Mouse (Mus musculus) midbrain, embryonic 14.5 days (tissue): ENCODE data around the gene Ppp4r1. TPM values are rescaled to one million over a fixed set of nuclear protein-coding genes. Genes with fewer than 3 reads are reported as not detected.

Experiments
- ATAC-seq: fragments of 200-750 bp; cut with Nextera tagmentation; 2 replicates; pipeline ENCODE4 v1.8.0; 2017; ENCODE audit warnings: moderate number of reproducible peaks, moderate library complexity; ENCODE audit not compliant: low FRiP score, low TSS enrichment
- DNase-seq: peaks from one replicate; pipeline ENCODE4 v3.0.0-alpha.2; 2015
- H3K27ac ChIP-seq: fragments of 300-500 bp; sonication (generic); replicated peaks from 2 replicates; pipeline ENCODE4 v1.5.1; 2014; ENCODE audit warnings: mild to moderate bottlenecking, low read depth, low read length, moderate library complexity
- H3K27me3 ChIP-seq: fragments of 300-500 bp; sonication (generic); 2 replicates; pipeline ENCODE4 v1.6.1; 2014; ENCODE audit warnings: low read length, control low read depth, mixed read lengths; ENCODE audit not compliant: control insufficient read depth, insufficient read depth
- H3K36me3 ChIP-seq: fragments of 300-500 bp; sonication (generic); 2 replicates; pipeline ENCODE4 v1.6.1; 2014; ENCODE audit warnings: low read length, control low read depth; ENCODE audit not compliant: control insufficient read depth, insufficient read depth
- H3K4me1 ChIP-seq: fragments of 300-500 bp; sonication (generic); 2 replicates; pipeline ENCODE4 v1.6.1; 2014; ENCODE audit warnings: mild to moderate bottlenecking, antibody characterized with exemption, low read length, control low read depth; ENCODE audit not compliant: control insufficient read depth, insufficient read depth
- H3K4me2 ChIP-seq: fragments of 300-500 bp; sonication (generic); 2 replicates; pipeline ENCODE4 v1.6.1; 2014; ENCODE audit warnings: mild to moderate bottlenecking, low read length, moderate library complexity
- H3K4me3 ChIP-seq: fragments of 300-500 bp; sonication (generic); replicated peaks from 2 replicates; pipeline ENCODE4 v1.5.1; 2014; ENCODE audit warnings: low read depth, low read length
- H3K9ac ChIP-seq: fragments of 300-500 bp; sonication (generic); replicated peaks from 2 replicates; pipeline ENCODE4 v1.6.1; 2014; ENCODE audit warnings: mild to moderate bottlenecking, low read length, moderate library complexity
- H3K9me3 ChIP-seq: fragments of 300-500 bp; sonication (generic); 2 replicates; pipeline ENCODE4 v1.6.1; 2016; ENCODE audit warnings: low read length, control low read depth, mixed read lengths; ENCODE audit not compliant: control insufficient read depth
- WGBS: fragments of 180-500 bp; shearing (Covaris S2); extraction: QIAGEN DNeasy Blood & Tissue Kit; methylation state at CpG from one replicate; pipeline ENCODE4 v1.1.7; 2014; 5-methylcytosine and 5-hydroxymethylcytosine counted together
- polyA plus RNA-seq: library from polyadenylated mRNA; unstranded; fragments of >200 nt; fragmentation: Nextera tagmentation; extraction: Ambion mirVana; gene quantifications from 2 replicates; pipeline ENCODE4 v1.2.1, GENCODE M21; 2014

The Ppp4r1 gene
- polyA plus RNA-seq, 1 experiment from 2014 or later = 54.0 TPM

DNA sequence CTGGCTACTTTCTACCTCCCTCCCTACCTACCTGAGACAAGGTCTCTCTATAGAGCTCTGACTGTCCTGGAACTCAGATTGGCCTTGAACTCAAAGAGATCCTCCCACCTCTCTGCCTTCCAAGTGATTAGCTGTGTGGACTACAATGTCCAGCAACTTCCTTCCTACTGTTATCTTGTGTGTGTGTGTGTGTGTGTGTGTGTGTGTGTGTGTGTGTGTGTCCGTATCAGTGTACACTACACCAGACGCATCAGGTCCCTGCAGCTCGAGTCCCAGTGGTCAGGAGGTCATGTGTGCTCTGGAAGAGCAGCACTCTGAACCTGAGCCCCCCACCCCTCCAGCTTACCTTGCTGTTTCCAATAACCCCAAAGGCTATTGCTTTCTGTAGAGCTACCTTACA is 83.8 kb downstream of the Ppp4r1 start:
- Histone ChIP-seq H3K4me3 (no peak overlapping the region), H3K4me1 (no peaks in the 10 kb centered on the region), H3K9me3 (no peaks in the 10 kb centered on the region), H3K27me3 (no peaks in the 10 kb centered on the region), H3K9ac (no peak overlapping the region), H3K4me2 (no peak overlapping the region), H3K27ac (no peak overlapping the region), H3K36me3 (peaks cover 26% of the 10 kb centered on the region)
- DNase-seq = no peak
- WGBS = 92% methylated on average over 3 of the region's 3 CpGs
- no peak for ATAC-seq

DNA sequence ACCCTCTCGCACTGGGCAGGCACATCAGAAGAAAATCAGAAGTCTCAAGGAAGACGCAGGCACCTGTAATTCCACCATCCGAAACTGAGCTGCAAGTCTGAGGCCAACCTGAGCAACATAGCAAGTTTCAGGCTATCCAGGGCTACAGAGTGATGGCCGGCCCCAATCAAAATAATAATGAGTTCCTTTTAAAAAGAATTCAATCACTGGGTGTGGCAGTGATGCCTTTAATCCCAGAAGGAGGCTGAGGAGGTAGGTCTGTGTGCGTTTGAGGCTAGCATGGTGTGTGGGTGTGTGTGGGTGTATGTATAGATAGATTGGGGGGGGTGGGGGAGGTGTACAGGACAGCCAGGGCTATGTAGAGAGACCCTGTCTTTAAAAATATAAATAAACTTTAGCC is 85.6 kb downstream of the Ppp4r1 start:
- no peaks in the 10 kb centered on the region for H3K27me3 ChIP-seq
- no peaks in the 10 kb centered on the region for H3K9me3 ChIP-seq
- ATAC-seq = no peak
- no peak for DNase-seq
- no peak overlapping the region for H3K9ac ChIP-seq
- H3K27ac ChIP-seq = no peak overlapping the region
- H3K4me2 ChIP-seq = no peak overlapping the region
- peaks cover 21% of the 10 kb centered on the region for H3K36me3 ChIP-seq
- H3K4me3 ChIP-seq = no peak overlapping the region
- WGBS = 85% methylated on average over 5 of the region's 5 CpGs
- H3K4me1 ChIP-seq = peaks cover 7% of the 10 kb centered on the region; the same call in 1 of the 2 replicates

DNA sequence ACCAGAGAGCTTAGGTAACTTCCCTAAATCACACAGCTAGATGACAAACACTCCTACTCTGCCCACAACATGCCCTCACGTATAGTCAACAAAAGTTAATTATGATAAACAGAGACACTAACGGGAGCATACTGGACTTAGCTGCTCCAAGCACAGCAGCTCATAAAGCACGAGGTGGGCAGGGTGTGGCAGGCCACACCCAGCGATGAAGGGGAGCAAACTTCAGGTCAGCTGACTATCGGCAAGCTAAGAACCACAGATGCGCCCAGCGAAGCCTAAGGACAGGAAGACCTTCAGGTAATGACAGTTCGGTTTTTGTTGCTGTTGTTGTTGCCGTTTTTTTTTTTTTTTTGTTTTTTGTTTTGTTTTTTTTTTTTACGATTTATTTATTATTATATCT is 87.3 kb downstream of the Ppp4r1 start:
- peaks cover 13% of the 10 kb centered on the region for H3K36me3 ChIP-seq
- no peak for DNase-seq
- no peaks in the 10 kb centered on the region for H3K9me3 ChIP-seq
- no peak overlapping the region for H3K9ac ChIP-seq
- no peak overlapping the region for H3K27ac ChIP-seq
- ATAC-seq = no peak
- no peak overlapping the region for H3K4me2 ChIP-seq
- no peaks in the 10 kb centered on the region for H3K27me3 ChIP-seq
- H3K4me1 ChIP-seq = peaks cover 7% of the 10 kb centered on the region; the same call in 1 of the 2 replicates
- WGBS = 91% methylated on average over 10 of the region's 10 CpGs
- no peak overlapping the region for H3K4me3 ChIP-seq

DNA sequence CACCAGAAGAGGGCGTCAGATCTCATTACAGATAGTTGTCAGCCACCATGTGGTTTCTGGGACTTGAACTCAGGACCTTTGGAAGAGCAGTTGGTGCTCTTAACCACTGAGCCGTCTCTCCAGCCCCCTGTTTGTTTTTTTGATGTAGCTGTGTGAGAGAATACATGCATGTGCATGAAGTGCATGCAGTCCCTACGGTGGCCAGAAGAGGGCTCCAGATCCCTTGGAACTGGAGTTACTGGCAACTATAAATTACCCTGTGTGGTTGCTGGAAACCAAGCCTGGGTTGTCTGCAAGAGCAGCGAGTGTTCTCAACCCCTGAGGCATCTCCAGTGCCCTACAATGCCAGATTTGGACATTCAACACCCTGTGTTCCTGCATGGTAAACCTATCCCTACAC is 87.8 kb downstream of the Ppp4r1 start:
- no peak overlapping the region for H3K4me3 ChIP-seq
- DNase-seq (peak; percentile 70), ATAC-seq (0 out of 2 replicates have a peak, but pooled peaks have one; percentile 14)
- H3K4me2 ChIP-seq = no peak overlapping the region
- H3K4me1 ChIP-seq = peaks cover 7% of the 10 kb centered on the region; the same call in 1 of the 2 replicates
- H3K27me3 ChIP-seq = no peaks in the 10 kb centered on the region
- H3K36me3 ChIP-seq = peaks cover 13% of the 10 kb centered on the region
- H3K27ac ChIP-seq = no peak overlapping the region
- 39% methylated on average over 4 of the region's 4 CpGs for WGBS
- no peak overlapping the region for H3K9ac ChIP-seq
- no peaks in the 10 kb centered on the region for H3K9me3 ChIP-seq

DNA sequence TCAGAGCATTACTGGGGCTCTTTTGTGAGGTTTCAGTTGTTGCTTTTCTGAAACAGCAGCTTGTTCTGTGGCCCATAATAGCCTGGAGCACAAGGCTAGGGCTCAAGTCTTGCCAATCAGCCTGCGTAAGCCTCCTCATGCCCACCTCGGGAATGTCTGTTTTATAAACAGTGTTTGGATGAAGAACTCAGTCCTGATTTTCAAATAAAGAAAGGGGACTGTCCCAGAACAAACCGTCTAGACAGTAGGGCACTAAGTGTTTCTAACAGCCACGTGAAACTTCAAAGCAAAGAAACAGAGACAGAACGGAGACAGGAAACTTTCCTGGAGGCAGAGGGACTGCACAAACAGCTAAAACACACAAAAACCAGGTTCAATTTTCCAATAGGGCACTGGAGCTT is 89.3 kb downstream of the Ppp4r1 start:
- Histone ChIP-seq H3K27ac (no peak overlapping the region), H3K4me1 (peaks cover 7% of the 10 kb centered on the region; the same call in 1 of the 2 replicates), H3K4me3 (no peak overlapping the region), H3K27me3 (no peaks in the 10 kb centered on the region), H3K4me2 (no peak overlapping the region), H3K9ac (no peak overlapping the region), H3K9me3 (no peaks in the 10 kb centered on the region), H3K36me3 (peaks cover 9% of the 10 kb centered on the region)
- ATAC-seq = no peak
- 58% methylated on average over 5 of the region's 5 CpGs for WGBS
- DNase-seq = peak; percentile 25

DNA sequence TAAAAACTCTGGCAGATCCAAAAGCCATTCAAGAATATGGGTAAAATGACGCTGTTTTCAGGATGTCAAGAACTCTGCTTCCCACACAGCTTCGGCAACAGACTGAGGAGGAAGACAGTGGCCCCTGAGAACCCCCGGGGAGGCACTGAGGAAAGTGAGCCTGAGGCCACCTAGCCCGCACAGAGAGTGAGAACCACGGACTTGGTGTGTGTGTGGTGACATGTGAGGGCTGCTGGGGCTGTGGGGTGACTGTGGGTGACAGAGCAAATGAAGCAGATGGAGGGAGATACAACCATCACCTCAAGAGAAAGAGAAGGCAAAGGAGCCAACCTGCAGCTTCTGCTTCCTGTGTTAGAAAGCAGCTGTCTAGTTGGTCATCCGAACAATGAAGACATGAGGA is 89.7 kb downstream of the Ppp4r1 start:
- Histone ChIP-seq H3K27ac (no peak overlapping the region), H3K27me3 (no peaks in the 10 kb centered on the region), H3K4me3 (no peak overlapping the region), H3K36me3 (peaks cover 6% of the 10 kb centered on the region; the same call in 1 of the 2 replicates), H3K9ac (no peak overlapping the region), H3K4me1 (peaks cover 7% of the 10 kb centered on the region; the same call in 1 of the 2 replicates), H3K4me2 (no peak overlapping the region), H3K9me3 (no peaks in the 10 kb centered on the region)
- no peak for DNase-seq
- 71% methylated on average over 6 of the region's 6 CpGs for WGBS
- no peak for ATAC-seq

DNA sequence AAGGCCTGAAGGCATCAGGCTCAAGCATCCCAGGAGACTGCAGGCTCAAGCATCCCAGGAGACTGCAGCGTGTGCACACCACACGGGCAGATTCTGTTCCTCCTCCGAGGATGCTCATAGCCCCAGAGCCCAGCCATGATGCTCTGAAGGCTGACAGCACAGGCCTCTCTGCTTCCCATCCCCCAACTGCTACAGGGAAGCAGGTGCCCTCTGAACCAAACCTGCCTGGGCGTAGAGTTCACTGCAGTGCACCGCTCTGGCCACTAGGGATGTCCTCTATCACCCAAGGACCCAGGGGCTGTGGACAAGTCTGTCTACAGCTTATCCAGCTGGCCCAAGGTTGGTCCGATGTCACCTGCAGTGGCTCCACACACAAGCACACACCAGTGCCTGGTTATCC is 90.3 kb downstream of the Ppp4r1 start:
- peaks cover 7% of the 10 kb centered on the region; the same call in 1 of the 2 replicates for H3K4me1 ChIP-seq
- no peak overlapping the region for H3K4me3 ChIP-seq
- H3K27me3 ChIP-seq = no peaks in the 10 kb centered on the region
- H3K9ac ChIP-seq = no peak overlapping the region
- 29% methylated on average over 6 of the region's 6 CpGs for WGBS
- H3K27ac ChIP-seq = no peak overlapping the region
- no peaks in the 10 kb centered on the region for H3K36me3 ChIP-seq
- H3K4me2 ChIP-seq = no peak overlapping the region
- DNase-seq (peak; percentile 38), ATAC-seq (no peak)
- no peaks in the 10 kb centered on the region for H3K9me3 ChIP-seq

DNA sequence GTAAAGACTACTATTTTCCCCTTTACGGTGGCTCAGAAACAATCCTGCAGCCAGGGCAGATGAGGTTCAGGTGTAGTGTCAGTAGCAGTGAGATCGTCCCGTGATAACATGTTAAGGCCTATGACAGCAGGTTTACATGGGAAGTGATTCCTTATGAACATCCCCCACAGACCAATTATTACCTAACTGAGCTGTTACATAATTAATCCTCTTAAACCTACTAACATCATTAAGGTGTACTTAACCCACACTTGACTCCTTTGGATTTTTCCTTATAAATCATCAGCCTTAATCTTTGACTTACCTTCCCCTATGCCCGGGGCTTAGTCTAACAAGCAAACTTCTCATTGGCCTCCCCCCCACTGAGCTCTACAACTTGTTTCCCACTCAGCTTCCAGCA is 90.8 kb downstream of the Ppp4r1 start:
- H3K36me3 ChIP-seq = no peaks in the 10 kb centered on the region

DNA sequence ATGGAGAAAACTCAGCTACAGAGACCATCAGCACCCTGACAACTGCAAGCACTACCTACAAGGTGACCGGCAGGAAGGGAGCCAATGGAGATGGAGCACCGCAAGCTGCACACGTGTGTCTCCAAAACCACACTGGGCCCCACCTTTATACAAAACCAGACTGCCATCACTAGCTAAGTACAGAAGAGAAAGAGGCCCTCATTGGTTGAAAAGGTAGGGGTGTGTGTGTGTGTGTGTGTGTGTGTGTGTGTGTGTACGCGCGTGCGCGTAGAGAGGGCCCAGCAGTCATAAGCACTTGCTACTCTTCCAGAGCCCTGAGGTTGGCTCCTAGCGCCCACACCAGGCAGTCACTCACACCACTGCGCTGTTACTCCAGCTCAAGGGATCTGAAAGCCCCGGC is 91.5 kb downstream of the Ppp4r1 start:
- 96% methylated on average over 11 of the region's 11 CpGs for WGBS
- no peak for ATAC-seq
- DNase-seq = no peak
- Histone ChIP-seq H3K4me2 (no peak overlapping the region), H3K9me3 (no peaks in the 10 kb centered on the region), H3K4me3 (no peak overlapping the region), H3K27me3 (no peaks in the 10 kb centered on the region), H3K9ac (no peak overlapping the region), H3K4me1 (peaks cover 7% of the 10 kb centered on the region; the same call in 1 of the 2 replicates), H3K36me3 (no peaks in the 10 kb centered on the region), H3K27ac (no peak overlapping the region)

More for the DNA sequence above, 90.8 kb downstream of the Ppp4r1 start:
- DNase-seq (no peak), ATAC-seq (no peak)
- 76% methylated on average over 4 of the region's 4 CpGs for WGBS
- H3K9ac ChIP-seq = no peak overlapping the region
- H3K9me3 ChIP-seq = no peaks in the 10 kb centered on the region
- peaks cover 7% of the 10 kb centered on the region; the same call in 1 of the 2 replicates for H3K4me1 ChIP-seq
- no peak overlapping the region for H3K4me3 ChIP-seq
- H3K27ac ChIP-seq = no peak overlapping the region
- no peak overlapping the region for H3K4me2 ChIP-seq
- no peaks in the 10 kb centered on the region for H3K27me3 ChIP-seq
